Mouse (Mus musculus) stomach, embryonic 16.5 days (tissue): ENCODE results near the gene Hsp90aa1. TPM values are rescaled to one million over a fixed set of nuclear protein-coding genes. Genes with fewer than 3 reads are reported as not detected.

Experiments used
- ATAC-seq: fragments of 200-750 bp; cut with Nextera tagmentation; 2 replicates; pipeline ENCODE4 v1.8.0; 2017; ENCODE audit warnings: moderate number of reproducible peaks, moderate TSS enrichment; ENCODE audit not compliant: insufficient read depth, low FRiP score
- H3K27ac ChIP-seq: fragments of 300-500 bp; sonication (generic); 2 replicates; pipeline ENCODE4 v1.5.1; 2014; ENCODE audit warnings: low read length
- H3K27me3 ChIP-seq: fragments of 300-500 bp; sonication (generic); 2 replicates; pipeline ENCODE4 v1.6.1; 2014; ENCODE audit warnings: low read length, control low read depth, mixed read lengths; ENCODE audit not compliant: control insufficient read depth, insufficient read depth
- H3K36me3 ChIP-seq: fragments of 300-500 bp; sonication (generic); 2 replicates; pipeline ENCODE4 v1.6.1; 2014; ENCODE audit warnings: low read length; ENCODE audit not compliant: control insufficient read depth, insufficient read depth
- H3K4me1 ChIP-seq: fragments of 300-500 bp; sonication (generic); 2 replicates; pipeline ENCODE4 v1.6.1; 2014; ENCODE audit warnings: low read length, control low read depth, mixed read lengths; ENCODE audit not compliant: control insufficient read depth, insufficient read depth
- H3K4me2 ChIP-seq: fragments of 300-500 bp; sonication (generic); 2 replicates; pipeline ENCODE4 v1.6.1; 2014; ENCODE audit warnings: low read depth, low read length, mixed read lengths
- H3K4me3 ChIP-seq: fragments of 300-500 bp; sonication (generic); replicated peaks from 2 replicates; pipeline ENCODE4 v1.5.1; 2014; ENCODE audit warnings: mild to moderate bottlenecking, low read length
- H3K9ac ChIP-seq: fragments of 300-500 bp; sonication (generic); 2 replicates; pipeline ENCODE4 v1.6.1; 2014; ENCODE audit warnings: low read length
- H3K9me3 ChIP-seq: fragments of 300-500 bp; sonication (generic); replicated peaks from 2 replicates; pipeline ENCODE4 v1.6.1; 2016; ENCODE audit warnings: low read length, control low read depth; ENCODE audit not compliant: control insufficient read depth
- WGBS: fragments of 180-500 bp; shearing (Covaris S2); extraction: QIAGEN DNeasy Blood & Tissue Kit; methylation state at CpG from one replicate; pipeline ENCODE4 v1.1.7; 2014; 5-methylcytosine and 5-hydroxymethylcytosine counted together
- microRNA-seq: library from miRNA; unstranded; fragments of <30 nt; microRNA quantifications from one replicate; pipeline ENCODE4, GENCODE M21; 2016
- polyA plus RNA-seq: library from polyadenylated mRNA; unstranded; fragments of >200 nt; fragmentation: Nextera tagmentation; extraction: Ambion mirVana; gene quantifications from 2 replicates; pipeline ENCODE4 v1.2.1, GENCODE M21; 2015

The Hsp90aa1 gene
- polyA plus RNA-seq, 1 experiment from 2014 or later = 733 TPM

GRCm38 (mm10) chr12:110681191-110681590, 21.3 kb downstream of the Hsp90aa1 start:
- Histone ChIP-seq H3K4me1 (peaks cover 4% of the 10 kb centered on the region), H3K27ac (no peak overlapping the region), H3K9ac (no peak overlapping the region), H3K27me3 (no peaks in the 10 kb centered on the region), H3K4me2 (no peak overlapping the region), H3K9me3 (no peaks in the 10 kb centered on the region), H3K36me3 (no peaks in the 10 kb centered on the region), H3K4me3 (no peak overlapping the region)
- ATAC-seq = peak; percentile 57
- WGBS = 27% methylated on average over 7 of the region's 7 CpGs

- Histone ChIP-seq H3K4me1 (no peaks in the 10 kb centered on the region), H3K4me3 (no peak overlapping the region), H3K4me2 (no peak overlapping the region), H3K27ac (no peak overlapping the region), H3K36me3 (peaks cover 3% of the 10 kb centered on the region; the same call in 1 of the 2 replicates), H3K9me3 (no peaks in the 10 kb centered on the region), H3K9ac (no peak overlapping the region), H3K27me3 (no peaks in the 10 kb centered on the region)
- no peak for ATAC-seq
- 53% methylated on average over 5 of the region's 5 CpGs for WGBS
Observed at GRCm38 (mm10) chr12:110674243-110674642, 28.3 kb downstream of the Hsp90aa1 start.

- Histone ChIP-seq H3K27ac (no peak overlapping the region), H3K9me3 (no peaks in the 10 kb centered on the region), H3K27me3 (no peaks in the 10 kb centered on the region), H3K4me1 (no peaks in the 10 kb centered on the region), H3K36me3 (peaks cover 34% of the 10 kb centered on the region), H3K4me3 (no peak overlapping the region), H3K9ac (no peak overlapping the region), H3K4me2 (no peak overlapping the region)
- 87% methylated on average over 13 of the region's 13 CpGs for WGBS
- peak; percentile 23; the same call in 1 of the 2 replicates for ATAC-seq
Observed at GRCm38 (mm10) chr12:110667466-110668077, 35.0 kb downstream of the Hsp90aa1 start.

GRCm38 (mm10) chr12:110661746-110662145, 40.8 kb downstream of the Hsp90aa1 start:
- WGBS = 93% methylated on average over 14 of the region's 14 CpGs
- Histone ChIP-seq H3K27me3 (no peaks in the 10 kb centered on the region), H3K27ac (no peak overlapping the region), H3K4me1 (no peaks in the 10 kb centered on the region), H3K9ac (no peak overlapping the region), H3K4me3 (no peak overlapping the region), H3K9me3 (no peaks in the 10 kb centered on the region), H3K36me3 (peaks cover 67% of the 10 kb centered on the region), H3K4me2 (no peak overlapping the region)
- no peak for ATAC-seq

- no peak overlapping the region for H3K4me3 ChIP-seq
- H3K27me3 ChIP-seq = no peaks in the 10 kb centered on the region
- H3K27ac ChIP-seq = no peak overlapping the region
- no peaks in the 10 kb centered on the region for H3K9me3 ChIP-seq
- peaks cover 76% of the 10 kb centered on the region for H3K36me3 ChIP-seq
- no peaks in the 10 kb centered on the region for H3K4me1 ChIP-seq
- H3K4me2 ChIP-seq = no peak overlapping the region
- no peak overlapping the region for H3K9ac ChIP-seq
- ATAC-seq = no peak
- WGBS = 95% methylated on average over 17 of the region's 17 CpGs
Observed at GRCm38 (mm10) chr12:110651464-110651863, 51.1 kb downstream of the Hsp90aa1 start.

- Histone ChIP-seq H3K9me3 (no peaks in the 10 kb centered on the region), H3K4me3 (no peak overlapping the region), H3K4me2 (no peak overlapping the region), H3K36me3 (peaks cover 66% of the 10 kb centered on the region), H3K27me3 (no peaks in the 10 kb centered on the region), H3K4me1 (no peaks in the 10 kb centered on the region), H3K9ac (no peak overlapping the region), H3K27ac (no peak overlapping the region)
- no peak for ATAC-seq
- 71% methylated on average over 8 of the region's 8 CpGs for WGBS
Observed at GRCm38 (mm10) chr12:110650241-110650641, 52.3 kb downstream of the Hsp90aa1 start.

Small RNA genes within 50 kb of the gene (microRNA-seq; reads per million reads assigned to microRNA genes)
- gene Gm27299 = not detected

Other genes with a start within 250 kb of the Hsp90aa1 start
- gene Dync1h1, start 101.3 kb downstream of the Hsp90aa1 start, polyA plus RNA-seq = 42.0 and 44.5 TPM in 2 replicates
- gene 1700001K19Rik, start 20.1 kb downstream of the Hsp90aa1 start, polyA plus RNA-seq = 0.25 TPM in 1 of 2 replicates, not detected in the other
- gene Wdr20, start 35.2 kb upstream of the Hsp90aa1 start, polyA plus RNA-seq = 23.0 and 23.4 TPM in 2 replicates
- 2.2 and 2.9 TPM in 2 replicates for gene Mok, start 138.2 kb upstream of the Hsp90aa1 start, polyA plus RNA-seq
- gene Zfp839, start 147.5 kb upstream of the Hsp90aa1 start, polyA plus RNA-seq = 4.4 and 4.6 TPM in 2 replicates
- 74.8 and 78.4 TPM in 2 replicates for gene Cinp, start 186.4 kb upstream of the Hsp90aa1 start, polyA plus RNA-seq
- gene Tecpr2, start 186.5 kb upstream of the Hsp90aa1 start, polyA plus RNA-seq = 4.2 and 4.3 TPM in 2 replicates